Mouse (Mus musculus): ENCODE measurements around the gene Ptprt.
"Not testable (repeated sequence)": the region's sequence is repeated elsewhere in the genome, so short reads cannot be mapped to it uniquely, and the experiment has no call there.

Ptprt gene

DNA sequence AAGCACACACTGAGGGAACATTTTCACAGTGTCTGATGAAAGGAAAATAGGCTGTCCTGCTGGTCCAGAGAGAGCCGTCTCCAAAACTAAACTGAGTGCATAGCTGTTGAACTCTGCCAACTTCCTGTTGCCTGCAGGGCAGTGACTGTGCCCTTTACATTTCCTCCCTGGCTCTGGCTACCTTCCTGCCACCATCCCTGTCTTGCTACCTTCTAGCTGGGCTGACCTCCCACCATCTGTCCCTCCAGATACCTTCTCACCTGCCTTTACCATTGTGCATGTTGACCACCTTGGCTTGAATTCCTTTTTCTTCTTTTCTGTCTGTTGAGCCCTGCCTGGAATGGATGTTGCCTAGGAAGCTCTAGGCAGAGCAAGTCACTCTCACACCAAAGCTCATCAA is 1133.8 kb downstream of the Ptprt start:
- DNase-seq (ENCODE audit: low spot score in 2 of 2) = no peak

- no peak for DNase-seq (ENCODE audit: low spot score in 2 of 2)
Measured at GRCm38 (mm10) chr2:161519671-161520070, 1141.3 kb downstream of the Ptprt start.

- DNase-seq (ENCODE audit: low spot score in 2 of 2) = no peak
Measured at GRCm38 (mm10) chr2:161516921-161517320, 1144.0 kb downstream of the Ptprt start.

- no peak for DNase-seq (ENCODE audit: low spot score in 2 of 2)
Measured at GRCm38 (mm10) chr2:161513256-161513655, 1147.7 kb downstream of the Ptprt start.

- DNase-seq (ENCODE audit: low spot score in 2 of 2) = not testable (repeated sequence)
Measured at GRCm38 (mm10) chr2:161511880-161512570, 1148.9 kb downstream of the Ptprt start.

GRCm38 (mm10) chr2:161511101-161511759 is 1149.7 kb downstream of the Ptprt start:
- no peak for DNase-seq (ENCODE audit: low spot score in 2 of 2)

DNA sequence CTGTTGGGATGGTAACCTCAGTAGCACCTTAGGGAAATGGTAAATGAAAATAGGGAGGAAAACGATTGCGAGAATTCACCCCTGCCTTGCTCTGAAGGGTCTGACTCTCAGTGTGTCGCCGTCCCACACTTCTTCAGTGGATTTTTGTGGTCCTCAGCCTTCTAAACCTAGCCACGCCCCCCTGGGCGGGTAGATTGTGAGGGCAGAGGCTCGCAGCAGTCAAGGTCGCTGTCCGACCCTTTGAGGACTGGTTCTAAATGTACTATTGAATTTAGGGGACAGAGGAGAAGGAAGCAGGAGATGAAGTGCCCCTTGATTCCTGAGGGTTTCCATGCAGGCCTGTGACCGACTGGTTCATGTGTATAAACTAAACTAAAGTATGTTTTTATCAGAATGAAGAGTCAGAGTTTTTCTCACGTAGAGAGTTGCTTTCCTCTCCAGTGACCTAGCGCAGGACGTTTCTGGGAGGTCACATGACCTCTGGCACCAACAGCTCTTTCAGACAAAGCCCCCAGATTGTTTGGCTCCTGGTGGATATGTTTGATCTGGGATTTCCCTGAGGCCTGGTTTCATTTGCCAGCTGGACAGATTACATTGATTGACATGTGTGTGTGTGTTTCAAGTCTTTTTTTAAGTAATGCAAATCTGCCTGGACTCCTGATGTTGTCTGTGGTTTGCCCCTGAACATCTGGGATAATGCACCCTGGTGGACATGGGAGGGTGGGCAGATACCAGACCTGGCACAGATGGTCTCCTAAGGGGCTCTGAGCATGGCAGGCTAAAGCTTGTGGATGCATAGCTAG is 1161.6 kb downstream of the Ptprt start:
- no peak for DNase-seq (ENCODE audit: low spot score in 2 of 2)

- no peak for DNase-seq (ENCODE audit: low spot score in 2 of 2)
Measured at GRCm38 (mm10) chr2:161498449-161499096, 1162.4 kb downstream of the Ptprt start.

DNA sequence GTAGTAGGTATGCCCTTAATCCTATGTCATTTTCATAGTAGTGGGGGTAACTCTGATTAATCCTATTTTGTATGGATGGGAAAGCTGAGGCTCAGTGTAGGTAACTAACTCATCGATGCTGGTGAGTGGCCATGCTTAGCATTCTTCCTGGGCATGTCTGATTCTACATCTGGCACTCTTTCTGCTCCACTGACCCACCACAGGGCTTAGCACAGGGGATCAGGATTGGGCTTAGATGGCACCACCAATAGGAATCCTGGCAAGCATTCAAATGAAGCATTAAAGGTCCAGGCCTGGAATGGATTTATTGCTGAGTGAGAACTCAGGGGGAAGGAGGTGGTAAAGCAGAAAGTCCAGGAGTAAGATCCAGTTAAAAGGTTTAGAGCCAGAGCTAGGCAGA is 1179.2 kb downstream of the Ptprt start:
- DNase-seq (ENCODE audit: low spot score in 2 of 2) = no peak

DNA sequence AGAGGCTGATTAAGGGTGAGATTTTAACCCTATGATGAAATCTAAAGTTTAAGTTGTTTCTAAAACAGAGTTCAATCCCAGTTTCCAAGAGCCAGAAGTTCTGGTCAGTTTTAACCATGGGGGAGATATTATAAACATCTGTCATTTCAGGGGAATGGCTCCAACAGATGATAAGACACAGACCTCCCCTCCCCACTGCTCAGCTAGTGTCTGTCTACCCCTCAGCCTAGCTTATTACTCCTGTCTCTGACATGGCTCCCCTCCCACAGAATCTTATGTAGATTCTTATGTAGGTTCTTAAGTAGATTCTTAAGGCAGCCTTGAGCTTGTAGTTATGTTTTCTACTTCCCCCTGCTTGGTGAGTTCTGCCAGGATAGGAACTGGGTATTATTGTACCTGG is 1180.5 kb downstream of the Ptprt start:
- DNase-seq (ENCODE audit: low spot score in 2 of 2) = no peak
